Mouse (Mus musculus) mouse trophoblast stem cell (cell line): Measurements from ENCODE around the gene Slc25a26.

Source experiments
- in situ Hi-C, 2 experiments: fragments of 300-500 bp; cut with MseI, MboI; formaldehyde crosslinking; loops; 2 replicates in 1 of 2; 3 replicates in 1 of 2; pipeline ENCODE4 v1.15.1; 2025

Gene Slc25a26

GRCm38 (mm10) chr6:94599016-94599415 lies 98.9 kb downstream of the Slc25a26 start:
- in situ Hi-C loops, result no loop called here

- in situ Hi-C loops, result no loop called here
These were observed 101.0 kb downstream of the Slc25a26 start for GRCm38 (mm10) chr6:94601101-94601500.

- in situ Hi-C loops, result no loop called here
These were observed 101.7 kb downstream of the Slc25a26 start for GRCm38 (mm10) chr6:94601811-94602210.

DNA sequence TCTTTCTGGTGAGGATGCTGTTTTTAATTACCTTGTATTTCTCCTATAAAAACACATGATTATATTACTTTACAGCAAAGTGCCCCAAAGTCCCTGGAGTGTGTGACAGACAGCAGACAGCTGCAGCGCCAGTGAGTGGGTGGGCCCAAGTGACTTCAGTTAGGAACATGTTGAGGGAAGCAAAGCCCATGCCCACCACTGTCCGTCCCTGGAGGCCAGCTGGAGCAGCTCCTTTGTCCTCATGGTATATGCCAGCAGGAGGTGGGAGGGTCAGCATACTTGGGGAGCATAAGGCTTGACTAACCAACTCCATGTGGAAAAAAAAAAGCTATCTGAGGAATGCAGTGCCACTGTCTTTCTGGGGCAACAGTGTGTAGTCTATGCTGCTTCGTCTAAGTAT lies 103.9 kb downstream of the Slc25a26 start:
- in situ Hi-C loops, result no loop called here

DNA sequence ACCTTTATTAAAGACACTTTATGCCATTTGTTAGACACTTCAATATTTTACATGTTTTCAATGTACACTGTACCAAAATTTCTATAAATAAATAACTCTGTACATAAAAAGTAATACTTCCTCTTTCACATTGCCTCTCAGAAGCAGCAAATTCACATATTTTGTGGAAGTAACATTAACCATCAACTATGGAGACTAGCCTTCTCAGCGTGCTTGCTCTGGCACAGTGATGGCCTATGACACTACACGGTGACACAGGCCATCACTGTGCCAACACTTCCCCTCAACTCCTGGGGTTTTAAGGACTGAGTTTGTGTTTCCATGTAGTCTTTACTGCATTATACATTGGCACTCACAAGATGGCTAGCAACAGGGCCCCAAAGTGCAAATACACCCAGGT lies 104.4 kb downstream of the Slc25a26 start:
- in situ Hi-C loops, result no loop called here

DNA sequence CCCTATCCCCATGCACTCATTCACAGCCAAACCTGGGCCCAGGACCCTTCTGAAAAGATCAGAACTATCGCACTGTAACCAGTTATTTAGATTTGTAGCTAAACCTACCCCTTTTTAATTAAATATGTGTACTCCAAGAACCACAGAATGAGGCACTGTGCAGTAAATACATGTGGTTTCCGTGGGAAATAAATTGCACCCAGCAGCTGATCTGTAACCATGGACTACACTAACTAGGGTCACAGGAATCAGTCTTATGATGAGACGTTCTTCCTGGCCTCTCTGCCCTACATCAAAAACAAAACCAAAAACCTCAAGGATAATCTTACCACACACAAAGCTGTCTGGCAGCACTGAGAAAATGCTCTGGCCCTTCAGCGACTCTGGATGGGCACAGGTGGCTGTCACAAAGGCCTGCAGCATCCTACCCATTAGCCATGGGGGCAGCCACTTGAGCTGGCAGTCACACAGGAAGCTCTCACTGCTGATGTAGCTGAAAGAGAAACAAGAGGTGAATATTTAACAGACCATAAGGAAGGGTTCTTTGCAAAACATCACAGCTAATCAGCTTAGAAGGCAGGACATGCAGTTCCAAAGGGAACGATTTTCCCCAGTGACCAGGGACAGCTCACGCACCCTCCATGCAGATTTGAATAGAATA lies 113.2 kb downstream of the Slc25a26 start:
- in situ Hi-C loops, result no loop called here

GRCm38 (mm10) chr6:94614346-94614745 lies 114.2 kb downstream of the Slc25a26 start:
- in situ Hi-C loops, result no loop called here

DNA sequence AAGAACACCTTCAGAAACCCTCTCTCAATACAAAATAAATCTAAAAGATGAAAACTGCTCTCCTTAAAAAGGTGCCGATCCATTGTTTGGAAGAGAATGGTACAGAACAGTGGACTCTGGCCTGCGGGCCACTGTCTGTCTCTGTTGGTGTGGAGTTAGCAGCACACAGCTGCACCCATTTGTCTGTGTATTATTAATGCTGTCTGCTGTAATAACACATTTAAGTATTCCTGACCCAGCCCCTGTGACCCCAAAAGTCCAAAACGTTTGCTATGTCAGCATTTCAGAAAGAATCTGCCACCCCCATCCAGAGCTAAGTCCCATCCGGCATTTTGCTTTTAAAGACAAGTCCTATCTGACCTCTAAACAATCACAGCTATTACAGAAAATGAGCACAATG lies 115.8 kb downstream of the Slc25a26 start:
- in situ Hi-C loops, result no loop called here

DNA sequence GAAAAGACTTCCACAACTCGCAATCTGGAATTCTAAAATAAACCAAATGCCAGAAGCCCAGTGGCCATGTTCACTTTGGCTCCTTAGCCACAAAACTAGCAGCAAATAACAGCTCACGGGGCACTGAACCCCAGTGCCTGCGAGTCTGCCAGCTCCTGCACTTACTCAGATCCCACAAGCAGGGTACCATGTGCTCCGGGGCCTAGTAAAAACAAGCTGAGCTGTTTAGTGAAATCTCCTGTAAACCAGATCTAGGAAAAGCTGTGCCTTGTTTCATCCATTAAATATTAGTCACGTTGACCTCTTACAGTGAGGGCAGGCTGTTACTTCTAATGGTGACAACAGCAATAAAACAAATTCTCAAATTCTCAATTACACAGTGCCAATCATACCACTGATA lies 118.5 kb downstream of the Slc25a26 start:
- in situ Hi-C loops, result no loop called here

DNA sequence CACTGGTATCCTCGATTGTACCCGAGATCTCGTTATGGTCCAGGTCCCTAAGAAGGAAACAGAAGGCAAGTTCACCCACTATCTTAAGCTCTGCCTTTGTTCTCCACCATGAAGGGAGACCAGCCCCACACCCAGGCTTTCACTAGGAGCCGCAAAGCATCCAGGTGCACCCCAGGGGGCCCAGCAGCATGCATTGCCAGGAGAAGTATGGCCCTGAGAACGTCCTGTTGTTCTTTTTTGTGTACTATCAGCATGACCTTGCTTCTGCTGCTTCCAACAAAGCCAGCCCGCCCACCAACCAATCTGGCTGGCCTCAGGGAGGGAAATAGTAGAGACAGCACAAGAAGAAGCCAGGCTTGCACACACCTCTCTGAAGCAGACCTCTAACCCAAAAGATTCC lies 120.2 kb downstream of the Slc25a26 start:
- in situ Hi-C loops, result loop anchor here (10.0 kb wide), 1 partner anchor 365 kb away; no protein-coding TSS in a partner anchor

DNA sequence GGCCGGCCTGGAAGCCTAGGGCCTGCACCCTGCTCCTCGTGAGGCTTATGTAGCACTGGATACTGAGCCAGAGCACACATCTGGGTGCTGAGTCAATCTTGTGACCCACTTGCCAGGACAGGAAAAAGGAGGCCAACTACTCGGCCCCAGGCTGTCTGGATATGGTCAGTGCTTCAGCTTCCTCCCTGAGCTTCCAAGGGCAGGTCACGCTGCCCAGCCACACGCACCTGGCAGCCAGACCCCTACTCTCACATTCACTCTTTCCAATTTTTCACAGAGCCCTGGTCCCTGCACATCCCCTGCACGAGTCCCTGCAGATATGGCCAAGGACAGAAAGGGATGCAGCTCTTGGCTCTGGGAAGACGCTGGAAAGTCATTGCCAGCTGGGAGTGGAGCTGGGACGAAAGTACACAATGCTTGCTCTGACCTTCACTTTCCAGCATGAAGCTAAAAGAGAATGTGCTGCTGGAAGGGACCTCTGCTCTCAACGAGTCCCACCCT lies 120.7 kb downstream of the Slc25a26 start:
- in situ Hi-C loops, result loop anchor here (10.0 kb wide), 1 partner anchor 364 kb away; no protein-coding TSS in a partner anchor

DNA sequence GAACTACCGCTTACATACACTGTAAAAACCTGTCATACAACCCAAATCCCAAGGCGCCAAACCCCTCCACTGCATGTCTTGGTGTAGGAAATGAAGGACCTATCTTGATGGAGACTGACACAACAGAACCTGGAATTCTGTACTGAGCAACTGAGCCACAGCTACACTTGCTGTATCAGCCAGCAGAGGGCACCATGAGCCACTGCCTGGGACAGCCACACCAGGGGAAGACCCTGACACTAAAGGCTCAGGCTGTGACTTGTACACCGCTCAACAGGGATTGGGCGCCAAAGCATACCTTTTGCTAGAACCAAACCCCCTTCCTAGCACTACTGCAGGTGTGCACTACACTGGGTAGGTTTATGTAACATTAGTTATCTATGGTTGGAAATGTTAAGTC lies 122.9 kb downstream of the Slc25a26 start:
- in situ Hi-C loops, result loop anchor here (10.0 kb wide), 1 partner anchor 362 kb away; no protein-coding TSS in a partner anchor

DNA sequence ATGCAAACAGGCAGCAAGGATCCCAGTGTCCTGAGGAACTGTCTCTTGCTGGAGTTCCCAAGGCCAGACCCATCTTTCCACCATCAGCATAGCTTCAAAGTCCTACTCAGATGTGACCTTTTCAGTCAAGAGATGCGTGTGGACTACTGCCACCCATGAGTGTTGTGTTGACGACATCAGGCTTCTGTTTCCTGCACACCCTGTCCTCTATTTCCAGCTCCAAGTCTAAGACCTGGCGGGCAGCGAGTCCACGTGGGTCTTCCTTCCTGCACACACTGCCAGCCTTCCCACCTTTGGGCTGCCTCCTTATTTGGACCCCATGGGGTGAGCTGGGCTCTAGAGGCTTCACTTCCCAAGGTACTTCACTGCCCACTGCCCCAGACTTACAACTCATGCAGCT lies 124.4 kb downstream of the Slc25a26 start:
- in situ Hi-C loops, result loop anchor here (10.0 kb wide), 1 partner anchor 360 kb away; no protein-coding TSS in a partner anchor

- in situ Hi-C loops, result loop anchor here (10.0 kb wide), 1 partner anchor 359 kb away; no protein-coding TSS in a partner anchor
These were observed 125.8 kb downstream of the Slc25a26 start for GRCm38 (mm10) chr6:94625896-94626295.

- in situ Hi-C loops, result loop anchor here (10.0 kb wide), 1 partner anchor 358 kb away; no protein-coding TSS in a partner anchor
These were observed 126.7 kb downstream of the Slc25a26 start for GRCm38 (mm10) chr6:94626807-94627206.

DNA sequence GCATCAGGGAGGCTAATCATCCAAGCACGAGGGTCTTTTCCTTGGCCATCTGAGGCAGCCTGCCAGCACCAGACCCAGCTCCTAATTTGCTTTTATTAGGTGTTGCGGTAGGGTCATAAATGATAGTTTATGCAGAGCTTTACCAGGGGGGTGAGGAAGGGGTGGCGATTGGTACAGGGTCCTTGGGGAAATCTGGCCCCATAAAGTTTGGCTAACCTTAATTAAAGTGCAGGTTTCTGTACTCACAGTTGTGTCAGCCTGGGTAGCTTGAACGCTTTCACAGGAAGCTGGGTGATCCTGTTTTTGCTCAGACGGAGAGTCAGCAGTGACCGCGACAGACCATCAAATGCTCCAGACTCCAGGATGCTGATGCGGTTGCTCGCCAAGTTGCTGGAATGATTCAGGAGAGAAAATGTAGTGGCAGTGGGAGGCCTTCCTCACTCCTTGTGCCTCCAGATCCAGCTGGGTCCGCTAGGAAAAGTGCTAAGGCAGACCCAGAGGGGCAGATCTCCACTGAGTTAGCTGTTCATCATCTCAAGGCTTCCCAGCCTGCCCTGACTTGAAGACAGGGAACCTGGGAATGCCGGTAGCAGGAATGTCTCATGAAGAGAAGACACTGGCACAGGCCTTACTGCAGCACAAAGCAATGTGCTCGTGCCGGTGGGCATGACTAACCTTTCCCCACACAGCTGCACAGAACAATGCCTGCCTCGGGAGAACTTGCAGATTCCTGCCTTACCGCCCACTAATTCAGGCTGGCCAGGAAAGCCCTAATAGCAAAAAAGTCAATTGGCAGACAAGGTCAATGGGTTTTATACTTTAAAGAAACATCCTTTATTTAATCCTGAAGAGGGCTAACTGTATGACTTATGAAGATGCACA lies 127.8 kb downstream of the Slc25a26 start:
- in situ Hi-C loops, result loop anchor here (10.0 kb wide), 1 partner anchor 357 kb away; no protein-coding TSS in a partner anchor

DNA sequence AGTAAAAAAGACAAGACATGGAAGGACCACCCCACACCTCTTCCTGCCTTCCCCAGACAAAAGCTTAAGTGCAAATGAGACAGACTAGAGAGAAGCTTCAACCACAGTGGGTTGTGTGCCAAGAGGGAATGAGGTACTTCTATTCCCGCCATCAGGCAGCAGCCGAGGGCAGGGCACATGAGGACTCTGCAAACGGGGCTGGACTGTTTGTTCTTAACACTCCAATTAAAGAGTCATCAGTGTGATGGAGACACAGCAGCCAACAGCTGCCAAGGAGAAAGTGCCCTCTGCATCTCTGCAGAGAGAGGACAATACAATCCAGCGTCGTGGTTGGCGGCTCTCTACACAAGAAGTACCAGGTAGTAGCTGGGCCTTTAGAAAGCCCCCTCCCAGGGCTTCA lies 128.7 kb downstream of the Slc25a26 start:
- in situ Hi-C loops, result loop anchor here (10.0 kb wide), 1 partner anchor 356 kb away; no protein-coding TSS in a partner anchor

DNA sequence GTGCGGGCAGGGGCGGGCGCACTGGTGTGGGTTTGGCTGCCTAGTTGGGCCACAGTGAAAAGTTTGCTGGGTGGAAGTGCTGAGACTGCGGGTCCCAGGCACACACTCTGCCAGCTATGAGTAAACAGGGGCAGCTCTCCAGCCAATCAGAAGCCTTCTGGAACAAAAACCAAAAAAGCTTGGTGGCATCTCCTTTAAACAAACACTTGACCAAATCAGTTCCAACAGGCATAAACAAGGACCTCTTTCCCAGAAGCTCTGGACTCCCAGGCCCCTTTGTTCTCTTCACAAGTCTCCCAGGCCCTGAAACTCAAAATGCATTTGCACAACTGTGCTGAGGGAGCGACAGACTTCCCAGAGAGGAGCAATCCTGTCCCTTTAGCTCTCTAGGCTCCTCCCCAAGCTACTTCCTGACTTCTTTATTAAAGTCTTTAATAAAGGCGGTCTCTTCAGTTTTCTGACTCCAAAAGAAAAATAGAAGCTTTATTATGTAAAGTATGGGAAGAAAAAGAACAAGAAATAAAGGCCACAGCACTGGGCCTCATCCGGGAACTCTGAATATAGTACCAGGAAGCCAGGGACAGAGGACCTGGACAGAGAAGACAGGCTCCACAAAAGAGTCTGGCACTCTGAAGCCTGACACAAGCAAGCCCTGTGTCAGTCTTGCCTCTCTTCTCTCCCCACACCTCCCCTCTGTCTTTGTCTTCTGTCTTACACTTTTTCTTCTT lies 131.1 kb downstream of the Slc25a26 start:
- in situ Hi-C loops, result no loop called here

DNA sequence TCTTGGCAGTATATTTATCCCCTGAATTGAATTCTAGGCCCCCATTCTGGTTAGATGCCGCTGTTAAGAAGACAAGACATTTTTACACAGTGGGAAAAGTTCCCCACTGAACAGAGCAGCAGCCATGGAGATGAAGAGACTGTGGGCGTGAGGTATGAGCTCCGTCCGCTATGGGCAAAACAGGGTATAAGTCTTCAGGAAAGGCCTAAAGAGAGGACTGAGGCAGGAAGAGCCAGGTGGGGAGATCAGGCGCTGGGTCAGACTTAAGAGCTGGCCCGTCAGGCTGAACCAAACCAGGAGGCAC lies 131.6 kb downstream of the Slc25a26 start:
- in situ Hi-C loops, result no loop called here

- in situ Hi-C loops, result no loop called here
These were observed 134.1 kb downstream of the Slc25a26 start for GRCm38 (mm10) chr6:94634274-94634673.

- in situ Hi-C loops, result no loop called here
These were observed 134.6 kb downstream of the Slc25a26 start for GRCm38 (mm10) chr6:94634710-94635109.

DNA sequence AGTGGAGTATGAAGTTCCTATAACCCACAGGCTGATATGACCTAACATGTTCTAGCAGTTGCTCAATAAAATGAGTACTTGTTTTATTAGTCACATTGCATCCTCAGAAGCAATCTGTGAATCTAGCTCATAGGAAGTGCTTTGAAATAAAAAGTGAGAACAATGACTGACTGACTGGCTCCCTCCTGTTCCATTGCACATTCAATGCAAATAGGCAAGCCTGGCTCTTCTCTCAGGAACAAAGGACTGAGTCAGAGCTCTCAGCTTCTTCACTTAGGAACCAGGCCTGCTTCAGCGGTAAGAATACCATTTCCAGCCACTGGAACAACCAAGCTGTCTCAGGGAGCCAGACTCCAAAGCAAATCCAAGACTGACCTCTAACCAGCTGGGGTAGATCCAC lies 135.2 kb downstream of the Slc25a26 start:
- in situ Hi-C loops, result no loop called here
